Mouse (Mus musculus) cerebellum, adult 8-10 months (tissue): Measurements from ENCODE around the gene Rnf121.

ENCODE experiments used
- DNase-seq: peaks from one replicate; pipeline ENCODE4 v3.0.0; 2022

The Rnf121 gene

DNA sequence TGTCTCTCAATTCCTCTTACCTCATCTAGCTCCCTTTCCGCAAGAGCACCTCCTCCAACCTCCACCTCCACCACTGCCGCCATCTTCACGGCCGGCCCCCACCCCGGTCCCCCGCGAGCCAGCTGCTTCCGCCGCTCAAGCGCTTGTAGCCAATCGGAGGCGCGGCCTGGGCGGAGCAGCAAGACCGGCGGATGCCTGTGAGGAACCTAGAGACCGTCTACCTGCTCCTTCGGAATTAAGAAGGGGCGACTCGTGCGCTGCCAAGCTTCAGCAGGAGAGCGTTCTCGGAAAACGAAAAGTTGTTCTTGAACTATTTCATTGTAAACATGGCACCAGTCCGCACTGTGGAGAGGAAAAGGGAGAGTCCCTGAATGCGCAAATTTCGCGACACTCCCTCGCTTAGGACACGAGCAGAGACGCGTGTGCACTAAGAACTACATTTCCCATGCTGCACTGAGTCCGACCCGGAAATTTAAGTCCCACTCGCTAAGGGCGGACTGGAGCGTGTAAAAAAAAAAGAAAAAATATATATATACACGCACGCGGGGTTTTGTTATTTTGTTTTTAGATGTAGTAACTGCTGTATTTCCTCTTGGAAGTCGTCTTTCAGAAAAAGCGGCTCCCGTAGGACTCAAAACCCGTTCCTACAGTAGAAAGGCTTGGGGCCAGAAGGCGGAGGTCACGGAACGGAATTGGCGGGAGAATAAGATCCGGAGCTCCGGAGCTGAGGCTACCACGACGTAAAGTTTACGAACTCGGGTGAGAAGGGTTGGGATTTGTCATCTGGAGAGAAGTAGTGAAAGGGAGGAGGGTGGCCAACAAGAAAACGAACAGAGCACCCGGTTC, at the start of gene Rnf121, which contains the start of the genes Xndc1 and Xntrpc:
Gene Rnf121 (minus strand): TSS at position 424 of the 846 bp plus-strand sequence.
Gene Xndc1 (plus strand): TSS at position 466 of the 846 bp plus-strand sequence.
Gene Xntrpc (plus strand): TSS at position 668 of the 846 bp plus-strand sequence.
- peak; percentile 89 for DNase-seq

DNA sequence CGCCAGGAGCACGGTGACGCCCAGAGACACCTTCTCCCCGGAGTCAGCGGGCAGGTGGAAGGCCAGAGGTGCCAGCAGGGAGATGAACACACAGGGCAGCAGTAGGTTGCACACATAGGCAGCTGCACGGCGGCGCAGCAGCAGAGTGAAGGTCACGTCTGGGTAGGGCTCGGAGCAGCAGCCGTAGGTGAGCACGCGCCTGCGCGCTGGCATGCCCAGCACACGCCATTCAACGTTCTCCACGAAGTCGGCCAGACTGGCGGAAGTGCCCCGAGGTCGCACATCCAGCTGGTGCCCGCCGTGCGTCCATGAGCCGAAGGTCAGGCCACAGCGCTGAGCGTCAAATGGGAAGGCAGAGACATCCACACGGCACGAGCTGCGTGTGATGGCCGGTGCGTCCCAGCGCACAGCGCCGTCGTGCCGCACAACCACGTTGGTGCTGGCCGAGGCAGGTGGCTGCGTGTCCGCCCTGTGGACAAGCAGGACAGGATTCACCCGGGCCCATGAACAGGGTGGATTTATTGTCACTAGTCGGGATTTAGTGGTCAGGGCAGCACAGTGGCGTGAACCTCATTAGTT, 48.0 kb upstream of the Rnf121 start:
- DNase-seq, result no peak

DNA sequence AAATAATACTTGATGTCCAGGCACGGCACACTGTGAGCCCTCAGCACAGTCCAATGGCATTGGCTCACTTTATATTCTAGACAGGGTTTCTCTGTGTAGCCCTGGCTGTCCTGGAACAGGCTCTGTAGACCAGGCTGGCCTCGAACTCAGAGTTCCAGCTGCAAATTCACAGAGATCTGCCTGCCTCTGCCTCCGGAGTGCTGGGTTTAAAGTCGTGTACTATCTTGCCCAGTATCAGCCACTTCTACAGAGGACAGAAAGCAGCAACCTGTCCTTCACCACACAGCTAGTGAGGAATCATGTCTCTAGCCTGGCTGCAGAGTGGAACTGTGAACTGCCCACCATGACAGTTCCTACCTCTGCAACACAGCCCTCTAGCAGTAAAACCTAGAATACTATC, 44.5 kb upstream of the Rnf121 start:
- DNase-seq, result no peak

DNA sequence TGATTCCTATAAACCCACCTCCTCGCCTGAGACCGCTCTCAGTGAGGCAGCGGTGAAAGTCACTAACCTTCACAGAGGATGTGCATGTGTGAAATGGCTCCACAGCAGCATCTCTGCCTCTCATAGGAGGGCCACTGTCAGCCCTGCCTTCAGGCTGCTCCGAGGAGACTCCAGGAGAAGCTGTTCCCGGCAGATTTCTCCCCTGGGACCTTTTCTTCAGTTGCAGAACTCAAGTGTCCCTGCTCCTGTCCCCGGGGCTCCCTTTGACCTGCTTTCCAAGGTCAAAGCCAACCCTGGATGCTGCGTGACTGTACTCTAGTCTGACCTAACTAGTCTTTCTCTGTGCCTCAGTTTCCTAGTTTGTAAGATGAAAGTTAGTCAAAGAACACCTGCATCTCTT, 43.9 kb upstream of the Rnf121 start, which contains the start of gene Art5:
Gene Art5 (minus strand): TSS at position 319 of the 400 bp plus-strand sequence.
- no peak for DNase-seq

DNA sequence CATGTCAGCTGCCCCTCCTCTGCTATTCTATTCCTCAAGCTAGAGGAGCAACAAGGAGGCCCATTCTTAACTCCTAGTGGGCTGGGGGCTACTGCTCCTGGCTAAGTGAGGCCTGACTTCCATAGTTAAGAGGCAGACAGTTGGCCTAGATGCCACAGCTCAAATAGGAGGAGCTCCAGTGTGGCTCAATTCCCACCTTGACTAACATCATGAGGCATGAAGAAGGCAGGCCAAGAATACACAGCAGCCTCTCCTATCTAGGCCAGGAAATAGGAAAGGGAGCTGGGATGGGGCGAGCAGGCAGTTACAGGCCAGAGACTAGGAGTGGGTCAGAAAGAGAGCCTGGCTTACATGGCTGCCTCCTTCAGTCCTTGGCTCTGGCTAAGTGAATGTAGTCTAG, 42.9 kb upstream of the Rnf121 start:
- no peak for DNase-seq

DNA sequence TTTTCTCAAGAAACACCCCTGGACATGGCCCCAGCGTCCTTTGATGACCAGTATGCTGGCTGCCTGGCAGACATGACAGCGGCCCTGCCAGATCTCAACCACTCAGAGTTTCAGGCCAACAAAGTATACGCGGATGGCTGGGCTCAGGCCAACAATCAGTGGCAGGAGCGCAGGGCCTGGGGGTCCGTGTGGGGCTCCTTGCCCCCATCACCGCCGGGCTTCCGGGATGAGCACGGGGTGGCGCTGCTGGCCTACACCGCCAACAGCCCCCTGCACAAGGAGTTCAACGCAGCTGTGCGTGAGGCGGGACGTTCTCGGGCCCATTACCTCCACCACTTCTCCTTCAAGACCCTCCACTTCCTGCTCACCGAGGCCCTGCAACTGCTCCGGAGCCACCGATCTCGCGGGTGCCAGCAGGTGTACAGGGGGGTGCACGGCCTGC, 41.5 kb upstream of the Rnf121 start:
- DNase-seq, result no peak

DNA sequence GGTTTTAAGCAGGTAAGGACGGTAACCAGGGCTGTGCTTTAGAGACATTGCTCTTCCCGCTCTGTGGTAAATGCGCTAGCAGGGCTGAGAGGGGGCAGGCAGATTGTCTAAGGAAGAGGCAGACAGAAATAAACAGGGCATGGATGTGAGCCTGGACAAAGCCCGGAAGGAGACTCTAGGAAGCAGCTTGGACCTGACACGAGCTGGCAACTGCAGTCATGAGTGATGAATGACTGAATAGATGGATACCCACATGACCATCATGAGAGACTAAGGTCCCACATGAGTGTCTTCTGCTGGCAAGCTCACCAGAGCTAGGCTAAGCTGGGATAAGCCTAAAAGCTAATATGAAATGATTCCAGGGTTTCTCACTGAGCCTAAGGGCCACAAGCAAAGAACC, 38.9 kb upstream of the Rnf121 start:
- peak; percentile 28 for DNase-seq

DNA sequence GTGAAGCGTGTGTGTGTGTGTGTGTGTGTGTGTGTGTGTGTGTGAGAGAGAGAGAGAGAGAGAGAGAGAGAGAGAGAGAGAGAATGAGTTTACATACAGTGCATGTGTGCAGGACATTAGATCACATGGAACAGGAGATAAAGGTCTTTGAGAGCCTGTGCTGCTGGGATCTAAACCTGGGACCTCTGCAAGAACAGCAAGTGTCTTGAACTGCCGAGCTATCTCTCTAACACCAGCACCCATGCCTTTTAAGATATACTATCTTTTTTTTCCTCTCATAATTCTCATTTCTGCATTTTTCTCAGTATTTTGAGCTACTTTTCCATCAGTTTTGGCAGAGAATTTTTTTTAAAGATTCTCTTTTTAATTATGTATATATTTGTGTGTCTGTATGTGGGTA, 38.3 kb upstream of the Rnf121 start:
- DNase-seq, result no peak

DNA sequence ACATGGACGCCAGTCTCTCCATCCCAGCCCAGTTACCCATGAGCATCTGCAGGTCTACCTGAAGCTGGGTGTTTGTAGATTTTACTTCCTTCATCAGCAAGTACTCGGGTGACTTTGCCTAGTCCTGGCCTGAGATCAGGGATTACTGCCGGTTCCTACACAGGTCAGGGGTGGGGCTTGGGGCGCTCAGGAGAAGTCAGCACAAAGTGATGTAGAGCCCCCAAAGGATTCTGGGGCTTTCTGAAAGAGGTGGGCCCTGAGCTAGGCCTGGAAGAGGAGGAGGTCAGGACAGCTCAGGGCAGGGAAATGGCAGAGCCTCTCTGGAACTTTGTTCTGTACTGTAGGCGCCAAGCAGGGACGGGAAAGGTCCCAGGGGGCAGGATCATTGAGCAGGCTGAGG, 37.4 kb upstream of the Rnf121 start:
- DNase-seq, result no peak

DNA sequence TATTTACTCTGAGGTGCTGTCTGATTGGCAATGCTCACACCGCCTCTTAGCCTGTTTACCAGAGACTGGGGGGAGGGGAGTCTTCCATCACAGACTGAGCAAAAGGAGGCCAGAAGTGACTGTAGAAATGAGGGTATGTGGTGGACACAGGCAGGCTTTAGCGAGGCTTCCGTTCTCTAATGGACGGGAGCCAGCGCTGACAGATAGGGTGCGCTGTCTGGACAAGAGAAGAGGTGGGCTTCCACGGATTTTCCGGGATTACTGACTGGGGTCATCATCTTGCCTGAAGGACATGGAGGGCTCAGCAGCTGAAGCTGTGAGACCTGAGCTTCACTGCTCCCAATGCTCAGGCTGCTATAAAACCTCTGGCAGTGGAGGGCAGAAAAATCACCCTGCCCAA, 37.0 kb upstream of the Rnf121 start:
- no peak for DNase-seq

DNA sequence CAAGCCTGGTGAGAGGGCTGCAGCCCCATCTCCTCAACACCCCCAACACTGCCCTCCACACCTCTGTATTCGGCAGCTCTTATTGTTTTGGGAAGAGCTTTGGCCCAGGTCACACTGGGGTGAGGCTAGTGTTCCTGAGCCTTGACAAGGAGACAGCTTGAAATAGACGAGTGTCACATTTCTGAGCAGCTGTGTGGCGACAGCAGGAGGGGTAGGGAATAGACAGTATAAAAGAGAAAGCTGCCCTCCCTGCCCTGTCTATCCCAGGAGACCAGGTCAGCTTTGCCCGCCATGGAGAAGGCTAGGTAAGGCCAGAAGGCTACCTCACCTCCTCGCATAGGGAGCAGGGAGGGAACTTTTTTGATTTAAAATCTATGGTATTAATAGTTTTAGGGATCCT, 36.2 kb upstream of the Rnf121 start, which contains the start of gene Art1:
Gene Art1 (plus strand): TSS at position 257 of the 400 bp plus-strand sequence.
- DNase-seq, result no peak

DNA sequence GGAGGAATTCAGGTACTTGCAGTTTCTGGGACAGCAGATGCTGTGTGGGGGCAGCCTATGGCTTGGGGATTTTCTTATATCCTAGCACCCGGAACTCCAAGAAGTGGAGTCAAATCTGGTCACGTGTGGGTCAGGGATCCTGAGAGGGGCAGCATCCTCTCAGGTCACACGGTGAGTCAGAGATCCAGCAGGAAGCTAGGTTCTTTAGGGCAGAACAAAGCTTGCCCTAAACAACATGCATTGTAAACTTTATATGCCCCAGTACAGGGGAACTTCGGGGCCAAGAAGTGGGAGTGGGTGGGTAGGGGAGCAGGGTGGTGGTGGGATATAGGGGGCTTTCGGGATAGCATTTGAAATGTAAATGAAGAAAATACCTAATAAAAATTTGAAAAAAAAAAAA, 35.6 kb upstream of the Rnf121 start:
- no peak for DNase-seq

DNA sequence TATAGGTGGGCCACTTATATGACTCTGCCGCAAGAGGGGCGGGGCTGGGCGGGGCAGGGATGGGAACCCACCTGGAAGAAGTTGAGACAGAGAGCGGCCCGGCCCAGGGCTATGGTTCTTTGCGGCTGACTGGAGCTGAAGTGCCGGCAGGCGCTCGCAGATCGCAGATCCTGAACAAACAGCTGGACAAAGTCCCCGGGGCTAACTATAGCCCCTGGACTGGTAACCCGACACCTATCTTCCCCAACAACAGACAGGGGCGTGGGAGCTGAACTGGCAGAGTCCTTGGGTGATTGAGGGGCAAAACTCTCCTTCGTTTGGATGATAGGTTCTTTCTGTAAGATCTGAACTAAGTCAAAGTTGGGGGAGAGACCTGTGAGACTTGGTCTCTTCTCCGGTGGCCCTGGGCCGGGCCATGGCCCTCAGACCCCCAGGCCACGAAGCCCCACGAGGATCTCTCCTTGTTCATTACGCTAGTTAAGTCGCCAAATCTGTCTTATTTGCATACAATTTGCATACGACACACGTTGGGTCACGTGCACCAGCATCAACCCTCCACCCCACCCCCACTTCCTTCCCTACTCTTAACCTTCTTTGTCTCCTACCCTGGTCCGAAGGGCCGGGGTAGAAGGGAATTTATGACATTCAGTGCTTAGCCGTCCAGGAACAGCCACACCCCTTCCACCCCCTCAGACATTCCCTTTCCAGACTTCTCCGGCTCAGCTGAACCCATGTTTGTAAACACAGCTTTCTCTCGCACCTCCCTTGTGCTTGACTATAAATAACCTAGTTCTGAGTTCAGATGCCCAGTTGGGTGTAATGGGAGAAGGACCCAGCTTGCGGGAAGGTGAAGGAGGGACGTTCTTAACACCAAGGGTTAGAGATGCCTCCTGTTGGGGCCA, 34.7 kb upstream of the Rnf121 start:
- no peak for DNase-seq

DNA sequence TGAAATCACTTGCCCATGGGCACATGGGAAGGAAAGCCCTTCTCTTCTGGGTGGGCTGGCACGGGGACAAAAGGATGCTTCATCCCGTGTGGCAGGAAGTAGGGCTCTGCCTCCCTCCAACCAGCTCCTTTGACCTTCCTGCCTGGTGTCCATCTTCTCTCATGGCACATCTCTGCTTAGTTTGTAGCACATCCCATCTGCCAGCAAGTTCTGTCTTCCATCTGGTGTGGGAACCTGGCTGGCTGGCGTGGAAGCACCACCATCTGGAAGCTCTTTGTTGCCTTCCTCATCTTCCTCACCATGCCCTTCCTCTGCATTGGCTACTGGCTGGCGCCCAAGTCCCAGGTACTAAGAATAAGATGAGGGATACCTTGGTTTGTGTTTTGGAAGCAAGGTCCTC, 22.1 kb upstream of the Rnf121 start:
- DNase-seq, result peak; percentile 26

DNA sequence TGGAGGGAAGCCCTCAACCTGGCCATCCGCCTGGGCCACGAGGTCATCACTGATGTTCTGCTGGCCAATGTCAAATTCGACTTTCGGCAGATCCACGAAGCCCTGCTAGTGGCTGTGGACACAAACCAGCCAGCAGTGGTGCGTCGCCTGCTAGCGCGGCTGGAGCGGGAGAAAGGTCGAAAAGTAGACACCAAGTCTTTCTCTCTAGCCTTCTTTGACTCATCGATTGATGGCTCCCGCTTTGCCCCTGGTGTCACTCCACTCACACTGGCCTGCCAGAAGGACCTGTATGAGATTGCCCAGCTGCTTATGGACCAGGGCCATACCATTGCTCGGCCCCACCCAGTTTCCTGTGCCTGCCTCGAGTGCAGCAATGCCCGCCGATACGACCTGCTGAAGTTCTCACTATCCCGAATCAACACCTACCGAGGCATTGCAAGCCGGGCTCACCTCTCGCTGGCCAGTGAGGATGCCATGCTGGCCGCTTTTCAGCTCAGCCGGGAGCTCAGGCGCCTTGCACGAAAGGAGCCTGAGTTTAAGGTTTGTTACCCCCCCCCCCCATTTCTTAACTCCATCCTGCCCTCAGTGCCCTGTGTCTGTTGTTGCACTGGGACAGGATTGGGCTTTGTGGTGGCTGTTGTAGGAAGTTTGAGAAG, 18.9 kb upstream of the Rnf121 start:
- DNase-seq, result no peak

DNA sequence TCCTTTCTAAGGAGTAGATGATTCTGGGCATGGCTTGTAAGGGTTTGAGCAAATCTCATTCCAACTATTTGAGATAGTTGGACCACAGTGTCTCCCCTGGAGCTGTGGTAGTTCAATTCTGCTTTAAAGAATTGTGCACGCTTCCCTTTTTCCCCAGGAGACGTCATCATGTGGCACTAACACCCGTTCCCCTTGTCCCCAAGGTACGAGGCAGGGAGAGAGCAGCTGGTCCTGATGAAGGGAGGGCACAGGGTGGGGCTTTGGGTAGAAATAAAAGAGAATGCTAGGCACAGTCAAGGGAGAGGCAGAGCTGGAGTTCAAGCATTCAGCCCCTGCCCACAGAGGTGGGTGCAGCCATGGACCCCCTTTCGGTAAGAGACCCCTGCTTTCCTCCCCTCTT, 17.5 kb upstream of the Rnf121 start, which contains the start of gene Trpc2:
Gene Trpc2 (plus strand): TSS at position 301 of the 400 bp plus-strand sequence.
- no peak for DNase-seq

DNA sequence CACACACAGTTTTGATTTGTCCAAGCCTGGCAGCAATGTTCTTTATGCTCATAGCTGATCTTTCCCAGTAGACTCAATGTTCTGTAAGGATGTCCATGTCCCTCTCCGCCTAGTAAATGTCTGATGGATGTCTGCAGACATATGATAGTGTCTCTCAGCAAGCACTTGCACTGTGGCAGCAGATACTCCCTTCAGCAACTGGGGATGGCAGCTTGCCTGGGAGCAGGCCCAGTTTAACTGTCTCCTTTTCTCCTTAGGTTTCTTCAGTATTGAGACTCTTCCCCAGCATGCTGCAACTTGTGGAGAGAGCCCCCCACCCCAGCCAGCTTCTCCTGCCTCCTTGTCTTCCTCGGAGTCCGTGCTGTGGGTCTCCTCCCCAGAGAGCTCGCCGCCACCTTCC, 16.5 kb upstream of the Rnf121 start:
- DNase-seq, result no peak

DNA sequence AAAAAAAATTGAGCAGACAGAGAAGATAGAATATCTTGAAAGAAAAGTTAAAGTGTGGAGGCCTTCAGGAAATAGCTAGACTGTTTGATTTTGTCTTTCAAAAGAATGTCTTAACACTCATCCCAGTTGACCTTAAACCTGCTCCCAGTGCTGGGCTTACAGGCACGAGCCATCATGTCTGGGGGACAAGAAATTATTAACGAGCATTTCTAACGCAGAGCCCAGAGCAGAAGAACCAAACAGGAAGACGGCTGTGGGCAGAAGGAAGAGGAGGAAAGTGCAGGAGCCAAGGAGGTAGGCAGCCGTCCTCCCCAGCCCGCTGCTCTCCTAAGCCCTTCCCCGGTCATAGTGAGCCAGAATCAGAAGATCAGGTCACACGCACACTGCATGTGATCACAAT, 15.0 kb upstream of the Rnf121 start:
- no peak for DNase-seq

DNA sequence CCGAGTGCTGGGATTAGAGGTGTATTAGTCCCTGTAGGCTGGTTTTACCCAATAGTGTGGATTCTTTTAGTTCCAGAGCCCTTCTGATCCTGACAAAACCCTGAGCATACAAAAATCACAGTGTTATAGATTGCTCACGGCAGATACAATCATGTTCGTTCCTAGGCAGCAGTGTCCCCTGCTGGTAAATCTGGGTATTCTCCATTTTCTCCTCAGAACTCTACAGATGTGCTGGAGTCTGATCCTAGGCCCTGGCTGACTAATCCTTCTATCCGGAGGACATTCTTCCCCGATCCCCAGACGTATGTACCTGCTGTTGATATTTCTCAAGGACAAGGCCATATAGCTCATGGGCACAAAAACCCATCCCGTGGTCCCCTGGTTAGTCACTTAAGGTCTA, 13.2 kb upstream of the Rnf121 start:
- DNase-seq, result peak; percentile 30

DNA sequence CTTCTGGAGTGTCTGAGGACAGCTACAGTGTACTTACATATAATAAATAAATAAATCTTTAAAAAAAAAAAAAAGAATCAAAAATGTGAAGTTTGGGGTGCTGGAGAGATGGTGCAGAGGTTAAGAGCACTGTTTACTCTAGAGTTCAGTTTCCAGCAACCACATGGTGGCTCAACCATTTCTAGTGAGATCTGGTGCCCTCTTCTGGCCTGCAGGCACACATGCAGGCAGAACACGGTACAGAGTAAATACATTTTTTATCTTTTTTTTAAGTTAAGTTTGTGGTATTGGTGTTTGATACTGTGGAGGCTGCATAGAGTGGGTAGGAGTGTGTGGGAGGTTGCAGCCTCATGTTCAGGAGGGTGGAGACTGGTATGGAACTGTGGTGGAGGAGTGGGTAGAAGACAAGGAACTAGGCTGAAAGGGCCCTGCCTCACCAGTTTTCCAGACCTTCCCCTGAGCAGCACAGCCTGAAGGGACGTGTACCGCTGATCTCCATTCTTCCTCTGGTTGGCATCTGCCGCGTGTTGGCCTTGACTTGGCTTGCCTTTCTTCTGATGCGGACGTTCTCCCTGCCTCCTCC, 11.5 kb upstream of the Rnf121 start:
- DNase-seq, result no peak

DNA sequence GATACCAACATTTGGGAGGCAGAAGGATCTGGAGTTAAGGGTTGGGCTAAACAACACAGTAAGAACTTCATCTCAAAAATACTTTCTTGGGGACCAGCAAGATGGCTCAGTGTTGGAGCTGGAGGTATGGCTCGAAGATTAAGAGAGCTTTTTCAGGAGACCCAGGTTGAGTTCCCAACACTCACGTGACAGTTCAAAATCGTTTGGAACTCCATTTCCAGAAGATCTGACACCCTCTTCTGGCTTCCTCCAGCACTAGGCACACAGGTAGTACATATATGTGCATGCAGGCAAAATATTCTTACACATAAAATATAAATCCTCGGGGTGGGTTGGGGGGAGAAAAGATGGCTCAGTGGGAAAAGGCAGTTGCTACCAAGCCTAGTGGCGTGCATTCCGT, 1.1 kb upstream of the Rnf121 start:
- no peak for DNase-seq

DNA sequence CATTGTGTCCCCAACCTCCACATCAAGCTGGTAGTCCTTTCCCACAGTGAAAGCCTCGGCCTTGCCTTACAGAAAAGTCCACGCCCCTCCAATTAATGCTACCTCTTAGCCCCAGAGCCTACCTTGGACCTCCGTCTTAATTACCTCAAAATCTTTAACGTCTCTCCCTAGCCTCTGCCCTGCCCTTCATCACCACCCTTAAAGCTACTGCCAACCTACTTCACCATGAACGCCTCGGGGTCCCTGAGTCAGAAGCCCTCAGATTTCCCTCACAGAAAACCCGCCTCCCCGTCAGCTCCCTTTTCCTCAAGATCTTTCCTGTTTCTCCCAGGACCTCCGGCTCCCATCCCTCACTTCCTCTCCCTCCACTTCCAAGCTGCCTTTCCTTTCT, 619 bp downstream of the Rnf121 start:
- no peak for DNase-seq
